Mouse (Mus musculus) embryonic facial prominence, embryonic 10.5 days (tissue): ENCODE results near the gene Pjvk. TPM values are rescaled to one million over a fixed set of nuclear protein-coding genes. Genes with fewer than 3 reads are reported as not detected.
"Not testable (repeated sequence)": the region's sequence is repeated elsewhere in the genome, so short reads cannot be mapped to it uniquely, and the experiment has no call there.

Experiments used
- DNase-seq: peaks from one replicate; pipeline ENCODE4 v3.0.0-alpha.2; 2017; ENCODE audit warnings: low spot score
- H3K27ac ChIP-seq: fragments of 300-500 bp; sonication (generic); replicated peaks from 2 replicates; pipeline ENCODE4 v1.5.1; 2016; ENCODE audit warnings: mild to moderate bottlenecking
- H3K27me3 ChIP-seq: fragments of 300-500 bp; sonication (generic); replicated peaks from 2 replicates; pipeline ENCODE4 v1.6.1; 2016; ENCODE audit warnings: low read depth, mild to moderate bottlenecking; ENCODE audit not compliant: poor library complexity, severe bottlenecking
- H3K36me3 ChIP-seq: fragments of 300-500 bp; sonication (generic); replicated peaks from 2 replicates; pipeline ENCODE4 v1.6.1; 2016; ENCODE audit warnings: mild to moderate bottlenecking, moderate library complexity
- H3K4me1 ChIP-seq: fragments of 300-500 bp; sonication (generic); 2 replicates; pipeline ENCODE4 v1.6.1; 2016
- H3K4me3 ChIP-seq: fragments of 300-500 bp; sonication (generic); 2 replicates; pipeline ENCODE4 v1.5.1; 2016; ENCODE audit warnings: mild to moderate bottlenecking, moderate library complexity
- H3K9me3 ChIP-seq: fragments of 300-500 bp; sonication (generic); 2 replicates; pipeline ENCODE4 v1.6.1; 2016; ENCODE audit warnings: mild to moderate bottlenecking
- WGBS: fragments of 180-500 bp; shearing (Covaris S2); methylation state at CpG from one replicate; pipeline ENCODE4 v1.1.7; 2016; 5-methylcytosine and 5-hydroxymethylcytosine counted together
- polyA plus RNA-seq: library from polyadenylated mRNA; unstranded; fragments of >200 nt; fragmentation: Nextera tagmentation; extraction: Ambion mirVana; gene quantifications from 2 replicates; pipeline ENCODE4 v1.2.1, GENCODE M21; 2016

Pjvk gene
- polyA plus RNA-seq, result 0.36 and 0.56 TPM in 2 replicates

GRCm38 (mm10) chr2:76647883-76648570 is at the start of gene Pjvk, which contains the start of gene Prkra:
Pjvk (plus strand) TSS chr2:76648476.
Prkra (minus strand) TSS chr2:76648015.
- no peaks in the 10 kb centered on the region for H3K9me3 ChIP-seq
- peak; percentile 100 for DNase-seq

GRCm38 (mm10) chr2:76599214-76599613 is 49.1 kb upstream of the Pjvk start:
- Histone ChIP-seq H3K4me3 (no peak overlapping the region), H3K27ac (no peak overlapping the region), H3K4me1 (peaks cover 11% of the 10 kb centered on the region; the same call in 1 of the 2 replicates), H3K36me3 (0 out of 2 replicates have a peak, but pooled peaks cover 5% of the 10 kb centered on the region), H3K9me3 (no peaks in the 10 kb centered on the region), H3K27me3 (no peaks in the 10 kb centered on the region)
- WGBS, result 76% methylated on average over 5 of the region's 5 CpGs
- no peak for DNase-seq

More at GRCm38 (mm10) chr2:76647883-76648570, at the start of gene Pjvk, which contains the start of gene Prkra:
- Histone ChIP-seq H3K27ac (peak within 1 kb of the TSS; percentile 95), H3K4me1 (peaks cover 23% of the 10 kb centered on the region), H3K27me3 (no peaks in the 10 kb centered on the region), H3K4me3 (peak within 1 kb of the TSS; percentile 80), H3K36me3 (peaks cover 23% of the 10 kb centered on the region)
- WGBS, result under 1% methylated on average over 42 of the region's 42 CpGs

- H3K27me3 ChIP-seq, result no peaks in the 10 kb centered on the region
- H3K4me1 ChIP-seq, result peaks cover 6% of the 10 kb centered on the region; the same call in 1 of the 2 replicates
- H3K9me3 ChIP-seq, result no peaks in the 10 kb centered on the region
- no peak overlapping the region for H3K27ac ChIP-seq
- H3K36me3 ChIP-seq, result no peaks in the 10 kb centered on the region
- no peak overlapping the region for H3K4me3 ChIP-seq
- DNase-seq, result no peak
- 95% methylated on average over 1 of the region's 1 CpGs for WGBS
Measured at GRCm38 (mm10) chr2:76602256-76602655, 46.0 kb upstream of the Pjvk start.

DNA sequence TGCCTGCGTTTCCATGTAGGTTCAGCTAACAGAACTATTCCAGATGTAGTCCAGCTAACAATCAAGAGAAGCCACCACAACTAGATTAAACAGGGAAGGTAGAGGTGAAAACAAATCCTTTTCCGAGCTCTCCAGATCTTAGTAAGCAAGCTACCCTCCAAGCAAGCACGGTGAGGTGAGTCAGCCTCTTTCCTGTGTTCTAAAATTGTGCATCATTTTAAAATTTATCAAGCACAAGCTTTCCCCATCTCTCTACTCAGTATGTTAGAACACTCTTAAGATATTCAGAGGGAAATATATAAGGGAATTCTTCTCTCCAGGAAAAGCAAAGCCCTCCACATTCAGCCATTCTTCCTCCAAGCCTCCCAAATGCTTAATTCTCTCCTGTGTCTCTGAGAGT is 41.6 kb upstream of the Pjvk start:
- DNase-seq, result no peak
- H3K27ac ChIP-seq, result no peak overlapping the region
- no peaks in the 10 kb centered on the region for H3K4me1 ChIP-seq
- H3K27me3 ChIP-seq, result no peaks in the 10 kb centered on the region
- WGBS, result 86% methylated on average over 3 of the region's 3 CpGs
- H3K9me3 ChIP-seq, result no peaks in the 10 kb centered on the region
- H3K4me3 ChIP-seq, result no peak overlapping the region
- H3K36me3 ChIP-seq, result no peaks in the 10 kb centered on the region

GRCm38 (mm10) chr2:76610326-76611104 is 37.8 kb upstream of the Pjvk start:
- Histone ChIP-seq H3K4me3 (no peak overlapping the region), H3K27ac (no peak overlapping the region), H3K4me1 (no peaks in the 10 kb centered on the region), H3K27me3 (no peaks in the 10 kb centered on the region), H3K36me3 (no peaks in the 10 kb centered on the region), H3K9me3 (no peaks in the 10 kb centered on the region)
- no peak for DNase-seq
- WGBS, result 88% methylated on average over 10 of the region's 10 CpGs

DNA sequence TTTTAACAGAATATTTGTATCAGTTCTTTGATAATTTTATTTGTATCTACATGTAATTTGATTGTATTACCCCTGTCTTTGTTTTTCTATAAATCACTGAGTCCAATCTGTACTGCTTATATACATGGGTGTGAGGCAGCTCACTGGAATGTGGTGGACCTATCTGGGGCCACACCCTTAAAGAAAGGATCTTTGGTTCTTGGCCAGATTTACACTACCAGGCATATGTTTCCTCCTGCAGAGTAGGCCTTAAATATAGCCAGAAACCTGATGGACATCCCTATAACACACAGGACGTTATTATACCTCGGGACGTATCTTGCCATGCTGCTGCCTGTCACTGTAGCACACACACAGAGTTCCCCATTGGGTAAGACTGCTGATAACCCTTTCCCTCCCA is 36.3 kb upstream of the Pjvk start:
- Histone ChIP-seq H3K4me3 (no peak overlapping the region), H3K9me3 (no peaks in the 10 kb centered on the region), H3K27me3 (no peaks in the 10 kb centered on the region), H3K36me3 (no peaks in the 10 kb centered on the region), H3K4me1 (no peaks in the 10 kb centered on the region), H3K27ac (no peak overlapping the region)
- no peak for DNase-seq
- 83% methylated on average over 3 of the region's 3 CpGs for WGBS

DNA sequence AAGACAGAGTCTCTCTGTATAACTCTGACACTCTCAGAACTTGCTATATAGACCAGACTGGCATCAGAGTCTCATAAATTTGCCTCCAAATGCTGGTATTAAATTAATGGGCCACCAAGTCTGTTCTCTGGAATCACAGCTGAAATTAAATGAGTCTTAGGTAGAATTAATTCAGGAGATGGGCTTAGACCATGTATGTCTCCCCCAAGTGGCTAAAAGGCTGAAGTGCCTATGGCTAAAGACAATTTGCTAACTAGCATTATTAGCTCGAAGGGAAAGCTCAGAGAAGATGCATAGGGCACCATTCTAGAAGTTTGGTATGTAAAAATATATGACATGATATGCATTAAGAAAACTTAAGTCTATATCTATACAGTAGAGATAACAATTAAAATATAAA is 30.2 kb upstream of the Pjvk start:
- Histone ChIP-seq H3K27ac (no peak overlapping the region), H3K4me3 (no peak overlapping the region), H3K4me1 (peaks cover 5% of the 10 kb centered on the region), H3K9me3 (no peaks in the 10 kb centered on the region), H3K36me3 (peaks cover 7% of the 10 kb centered on the region), H3K27me3 (no peaks in the 10 kb centered on the region)
- whole genome bisulfite sequencing, result 51% methylated on average over 1 of the region's 1 CpGs
- DNase-seq, result peak; percentile 14

DNA sequence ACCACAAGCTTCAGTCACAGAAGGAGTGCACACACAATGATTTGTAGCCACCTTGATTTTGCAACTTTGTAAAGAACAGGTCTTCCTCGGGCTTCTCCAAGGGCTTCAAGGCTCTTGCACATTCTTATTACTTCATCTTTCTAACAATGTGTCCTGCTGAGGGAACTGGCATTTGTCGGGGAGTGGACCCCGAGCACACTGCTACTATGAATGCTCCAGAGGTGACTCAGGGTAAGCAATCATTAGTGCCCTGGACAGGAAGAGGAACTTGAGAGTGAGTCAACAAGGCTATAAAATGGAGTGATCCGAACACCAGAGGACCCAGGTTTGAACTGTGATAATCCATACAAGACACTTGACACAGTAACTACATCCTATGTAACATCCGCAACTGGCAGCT is 28.1 kb upstream of the Pjvk start:
- Histone ChIP-seq H3K4me1 (peaks cover 5% of the 10 kb centered on the region), H3K36me3 (peaks cover 28% of the 10 kb centered on the region), H3K27me3 (no peaks in the 10 kb centered on the region), H3K27ac (no peak overlapping the region), H3K9me3 (no peaks in the 10 kb centered on the region; the same call in 1 of the 2 replicates), H3K4me3 (no peak overlapping the region)
- 87% methylated on average over 5 of the region's 5 CpGs for WGBS
- no peak for DNase-seq

GRCm38 (mm10) chr2:76621724-76622123 is 26.6 kb upstream of the Pjvk start:
- peak; percentile 10 for DNase-seq
- no peak overlapping the region for H3K4me3 ChIP-seq
- peaks cover 44% of the 10 kb centered on the region for H3K36me3 ChIP-seq
- H3K4me1 ChIP-seq, result peaks cover 5% of the 10 kb centered on the region
- no peaks in the 10 kb centered on the region for H3K27me3 ChIP-seq
- H3K27ac ChIP-seq, result no peak overlapping the region
- H3K9me3 ChIP-seq, result peaks cover 12% of the 10 kb centered on the region
- 32% methylated on average over 1 of the region's 1 CpGs for WGBS

DNA sequence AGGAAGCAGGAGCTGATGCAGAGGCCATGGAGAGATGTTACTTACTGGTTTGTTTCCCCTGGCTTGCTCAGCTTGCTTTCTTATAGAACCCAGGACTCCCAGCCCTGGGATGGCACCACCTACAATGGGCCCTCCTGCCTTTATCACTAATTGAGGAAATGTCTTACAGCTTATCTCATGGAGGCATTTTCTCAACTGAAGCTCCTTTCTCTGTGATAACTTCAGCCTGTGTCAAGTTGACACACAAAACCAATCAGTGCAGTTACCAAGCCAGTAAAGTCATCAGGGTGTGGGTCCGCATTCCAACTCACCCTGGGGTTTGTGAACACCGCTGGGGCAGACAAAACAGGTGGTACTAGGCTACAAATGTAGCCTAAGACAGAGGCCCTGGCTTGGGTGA is 26.0 kb upstream of the Pjvk start:
- not testable (repeated sequence) for DNase-seq, H3K4me1 ChIP-seq, H3K4me3 ChIP-seq, H3K27ac ChIP-seq, H3K27me3 ChIP-seq
- 87% methylated on average over 2 of the region's 2 CpGs for WGBS
- Histone ChIP-seq H3K9me3 (peaks cover 13% of the 10 kb centered on the region), H3K36me3 (peaks cover 50% of the 10 kb centered on the region)

GRCm38 (mm10) chr2:76630293-76630692 is 18.0 kb upstream of the Pjvk start:
- DNase-seq, result no peak
- Histone ChIP-seq H3K36me3 (peaks cover 99% of the 10 kb centered on the region), H3K9me3 (peaks cover 13% of the 10 kb centered on the region), H3K27ac (no peak overlapping the region), H3K4me3 (no peak overlapping the region), H3K27me3 (no peaks in the 10 kb centered on the region), H3K4me1 (no peaks in the 10 kb centered on the region)
- 95% methylated on average over 12 of the region's 12 CpGs for WGBS

DNA sequence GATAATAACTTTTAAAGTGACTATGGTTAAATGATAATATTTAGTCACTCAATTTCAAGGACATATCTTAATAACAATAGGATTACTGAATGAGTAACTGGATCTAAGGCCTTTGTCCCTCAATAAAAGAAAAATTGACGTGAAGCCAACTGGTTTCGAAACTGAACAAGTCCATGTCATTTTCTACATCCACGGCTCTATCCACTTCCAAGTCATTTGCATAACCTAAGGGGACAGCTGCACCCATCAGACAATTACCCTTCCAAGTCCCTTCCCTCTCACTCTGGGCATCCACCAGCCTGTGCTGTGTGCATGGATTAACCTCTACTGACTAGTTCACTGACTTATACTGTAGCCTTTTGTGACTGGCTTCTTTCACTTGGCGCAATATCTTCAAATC is 16.7 kb upstream of the Pjvk start:
- H3K27me3 ChIP-seq, result no peaks in the 10 kb centered on the region
- H3K4me1 ChIP-seq, result no peaks in the 10 kb centered on the region
- H3K4me3 ChIP-seq, result no peak overlapping the region
- no peak for DNase-seq
- peaks cover 99% of the 10 kb centered on the region for H3K36me3 ChIP-seq
- H3K9me3 ChIP-seq, result peaks cover 3% of the 10 kb centered on the region; the same call in 1 of the 2 replicates
- no peak overlapping the region for H3K27ac ChIP-seq
- WGBS, result 93% methylated on average over 4 of the region's 4 CpGs

DNA sequence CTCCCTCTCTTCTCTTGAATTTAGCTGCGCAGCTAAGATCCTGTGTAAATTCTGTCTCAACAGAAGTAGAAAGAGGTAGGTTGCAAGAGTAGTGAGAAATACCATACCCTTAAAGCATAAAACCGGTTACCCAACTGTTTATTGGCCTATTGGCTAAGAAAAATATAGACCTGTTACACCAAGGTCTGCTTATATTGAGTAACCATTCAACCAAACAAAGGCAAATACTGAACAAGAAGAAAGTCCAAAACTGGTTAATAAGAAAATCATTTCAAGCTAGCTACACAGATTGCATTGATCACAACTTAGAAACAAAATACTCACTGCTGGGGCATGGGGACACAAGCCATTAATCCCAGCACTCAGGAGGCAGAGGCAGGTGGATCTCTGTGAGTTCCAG is 8.6 kb upstream of the Pjvk start:
- WGBS, result 95% methylated on average over 2 of the region's 2 CpGs
- Histone ChIP-seq H3K4me1 (no peaks in the 10 kb centered on the region), H3K27ac (no peak overlapping the region), H3K4me3 (no peak overlapping the region), H3K27me3 (no peaks in the 10 kb centered on the region), H3K9me3 (no peaks in the 10 kb centered on the region), H3K36me3 (peaks cover 97% of the 10 kb centered on the region)
- no peak for DNase-seq
